Mouse (Mus musculus) right cerebral cortex, postnatal 36 days (tissue): ENCODE data around the gene Fuca1.

ENCODE experiments used
- DNase-seq, 2 experiments: peaks; one replicate each; pipeline ENCODE4 v3.0.0; 2022; ENCODE audit warnings: low spot score in 2 of 2, mixed read lengths in 1 of 2

Gene Fuca1

GRCm38 (mm10) chr4:135951505-135951904, 31.0 kb downstream of the Fuca1 start:
- DNase-seq: no peak

- DNase-seq: no peak
These were observed 32.6 kb downstream of the Fuca1 start for GRCm38 (mm10) chr4:135953179-135953578.

GRCm38 (mm10) chr4:135954241-135954640, 33.7 kb downstream of the Fuca1 start:
- no peak for DNase-seq

GRCm38 (mm10) chr4:135955886-135956285, 35.4 kb downstream of the Fuca1 start:
- DNase-seq: no peak

GRCm38 (mm10) chr4:135958354-135958753, 37.8 kb downstream of the Fuca1 start:
- DNase-seq: no peak

- peak; percentile 71 for DNase-seq
These were observed 40.2 kb downstream of the Fuca1 start for GRCm38 (mm10) chr4:135960717-135961116.

- DNase-seq: no peak
These were observed 41.2 kb downstream of the Fuca1 start for GRCm38 (mm10) chr4:135961709-135962108.

GRCm38 (mm10) chr4:135962198-135962597, 41.7 kb downstream of the Fuca1 start:
- no peak for DNase-seq

- no peak for DNase-seq
These were observed 42.4 kb downstream of the Fuca1 start for GRCm38 (mm10) chr4:135962946-135963345.

- DNase-seq: peak; percentile 89 to 92
These were observed 43.1 kb downstream of the Fuca1 start, which contains the start of gene Gale for GRCm38 (mm10) chr4:135963457-135964193. TSS of gene Gale (plus strand) at chr4:135963727.

- DNase-seq: peak in 1 of 2 experiments; percentile 51
These were observed 43.9 kb downstream of the Fuca1 start for GRCm38 (mm10) chr4:135964426-135964825.

- DNase-seq: no peak
These were observed 44.6 kb downstream of the Fuca1 start for GRCm38 (mm10) chr4:135965113-135965512.

GRCm38 (mm10) chr4:135966283-135966682, 45.7 kb downstream of the Fuca1 start:
- no peak for DNase-seq

GRCm38 (mm10) chr4:135967086-135967760, 46.7 kb downstream of the Fuca1 start:
- DNase-seq: no peak

- DNase-seq: no peak
These were observed 47.8 kb downstream of the Fuca1 start for GRCm38 (mm10) chr4:135968271-135968869.

- no peak for DNase-seq
These were observed 48.7 kb downstream of the Fuca1 start for GRCm38 (mm10) chr4:135969070-135969750.

- DNase-seq: no peak
These were observed 50.0 kb downstream of the Fuca1 start for GRCm38 (mm10) chr4:135970585-135970984.

GRCm38 (mm10) chr4:135971805-135972555, 51.4 kb downstream of the Fuca1 start:
- no peak for DNase-seq

GRCm38 (mm10) chr4:135972556-135972906, 52.0 kb downstream of the Fuca1 start, which contains the start of gene Lypla2:
TSS of gene Lypla2 (minus strand) at chr4:135972626.
- peak; percentile 84 to 89 for DNase-seq

- no peak for DNase-seq
These were observed 52.6 kb downstream of the Fuca1 start for GRCm38 (mm10) chr4:135972911-135973811.
